Mouse (Mus musculus): ENCODE results near the gene Ostn.

GRCm38 (mm10) chr16:27395251-27396037, 88.2 kb downstream of the Ostn start:
- TF ChIP-seq POLR2A (IDR thresholded peaks at IDR 0.05; ENCODE audit: borderline replicate concordance, extremely low read depth, insufficient read depth, insufficient read length, poor library complexity, severe bottlenecking) (no peak), CTCF (IDR thresholded peaks at IDR 0.05; ENCODE audit: borderline replicate concordance, extremely low read depth, insufficient read depth, insufficient read length) (no peak)

Data from brain, embryonic 14.5 days (tissue).